Mouse (Mus musculus) limb, embryonic 12.5 days (tissue): Measurements from ENCODE around the gene Gm10382. TPM values are rescaled to one million over a fixed set of nuclear protein-coding genes. Genes with fewer than 3 reads are reported as not detected.
"Not testable (repeated sequence)": the region's sequence is repeated elsewhere in the genome, so short reads cannot be mapped to it uniquely, and the experiment has no call there.

Experiments
- ATAC-seq: fragments of 200-750 bp; cut with Nextera tagmentation; 2 replicates; pipeline ENCODE4 v1.8.0; 2017; ENCODE audit warnings: low read depth, moderate TSS enrichment; ENCODE audit not compliant: insufficient number of reproducible peaks, insufficient read depth, low FRiP score, low TSS enrichment
- H3K27ac ChIP-seq: fragments of 300-500 bp; sonication (generic); 2 replicates; pipeline ENCODE4 v1.5.1; 2016; ENCODE audit warnings: mild to moderate bottlenecking, moderate library complexity
- H3K27me3 ChIP-seq: fragments of 300-500 bp; sonication (generic); 2 replicates; pipeline ENCODE4 v1.6.1; 2016; ENCODE audit warnings: mild to moderate bottlenecking, moderate library complexity
- H3K36me3 ChIP-seq: fragments of 300-500 bp; sonication (generic); 2 replicates; pipeline ENCODE4 v1.6.1; 2016; ENCODE audit warnings: mild to moderate bottlenecking, moderate library complexity
- H3K4me1 ChIP-seq: fragments of 300-500 bp; sonication (generic); replicated peaks from 2 replicates; pipeline ENCODE4 v1.6.1; 2016
- H3K4me2 ChIP-seq: fragments of 300-500 bp; sonication (generic); 2 replicates; pipeline ENCODE4 v1.6.1; 2016; ENCODE audit warnings: mild to moderate bottlenecking, moderate library complexity
- H3K4me3 ChIP-seq: fragments of 300-500 bp; sonication (generic); replicated peaks from 2 replicates; pipeline ENCODE4 v1.5.1; 2016; ENCODE audit warnings: mild to moderate bottlenecking
- H3K9ac ChIP-seq: fragments of 300-500 bp; sonication (generic); replicated peaks from 2 replicates; pipeline ENCODE4 v1.6.1; 2016; ENCODE audit warnings: mild to moderate bottlenecking, moderate library complexity
- H3K9me3 ChIP-seq: fragments of 300-500 bp; sonication (generic); 2 replicates; pipeline ENCODE4 v1.6.1; 2016; ENCODE audit warnings: mild to moderate bottlenecking, moderate library complexity
- WGBS: fragments of 180-500 bp; shearing (Covaris S2); methylation state at CpG from one replicate; pipeline ENCODE4 v1.1.7; 2016; 5-methylcytosine and 5-hydroxymethylcytosine counted together
- polyA plus RNA-seq: library from polyadenylated mRNA; unstranded; fragments of >200 nt; fragmentation: Nextera tagmentation; extraction: Ambion mirVana; gene quantifications from 2 replicates; pipeline ENCODE4 v1.2.1, GENCODE M21; 2016

Gene Gm10382
- polyA plus RNA-seq, 1 experiment from 2014 or later = 0.39 TPM

DNA sequence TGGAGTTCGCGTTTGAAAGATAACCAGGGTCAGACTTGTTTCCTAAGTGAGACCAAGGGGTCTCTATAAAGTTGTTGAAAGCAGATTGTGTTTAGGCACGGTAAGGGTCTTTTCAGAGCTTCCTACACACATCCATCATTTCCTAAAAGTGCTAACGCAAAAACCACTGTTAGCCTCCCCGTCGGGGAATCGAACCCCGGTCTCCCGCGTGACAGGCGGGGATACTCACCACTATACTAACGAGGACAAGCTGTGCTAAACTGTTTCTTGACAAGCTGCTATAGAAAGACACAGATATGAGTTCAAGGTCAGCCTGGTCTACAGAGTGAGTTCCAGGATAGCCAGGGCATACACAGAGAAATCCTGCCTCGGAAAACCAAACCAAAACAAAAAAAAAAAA lies 19.7 kb downstream of the Gm10382 start:
- no peak overlapping the region for H3K27ac ChIP-seq
- peaks cover 17% of the 10 kb centered on the region for H3K4me1 ChIP-seq
- peak overlapping the region; percentile 31 for H3K4me3 ChIP-seq
- ATAC-seq = peak; percentile 52; the same call in 1 of the 2 replicates
- peaks cover 9% of the 10 kb centered on the region for H3K36me3 ChIP-seq
- under 1% methylated on average over 13 of the region's 13 CpGs for WGBS
- peak overlapping the region; percentile 41 for H3K4me2 ChIP-seq
- no peak overlapping the region for H3K9ac ChIP-seq
- no peaks in the 10 kb centered on the region for H3K9me3 ChIP-seq
- no peaks in the 10 kb centered on the region for H3K27me3 ChIP-seq

DNA sequence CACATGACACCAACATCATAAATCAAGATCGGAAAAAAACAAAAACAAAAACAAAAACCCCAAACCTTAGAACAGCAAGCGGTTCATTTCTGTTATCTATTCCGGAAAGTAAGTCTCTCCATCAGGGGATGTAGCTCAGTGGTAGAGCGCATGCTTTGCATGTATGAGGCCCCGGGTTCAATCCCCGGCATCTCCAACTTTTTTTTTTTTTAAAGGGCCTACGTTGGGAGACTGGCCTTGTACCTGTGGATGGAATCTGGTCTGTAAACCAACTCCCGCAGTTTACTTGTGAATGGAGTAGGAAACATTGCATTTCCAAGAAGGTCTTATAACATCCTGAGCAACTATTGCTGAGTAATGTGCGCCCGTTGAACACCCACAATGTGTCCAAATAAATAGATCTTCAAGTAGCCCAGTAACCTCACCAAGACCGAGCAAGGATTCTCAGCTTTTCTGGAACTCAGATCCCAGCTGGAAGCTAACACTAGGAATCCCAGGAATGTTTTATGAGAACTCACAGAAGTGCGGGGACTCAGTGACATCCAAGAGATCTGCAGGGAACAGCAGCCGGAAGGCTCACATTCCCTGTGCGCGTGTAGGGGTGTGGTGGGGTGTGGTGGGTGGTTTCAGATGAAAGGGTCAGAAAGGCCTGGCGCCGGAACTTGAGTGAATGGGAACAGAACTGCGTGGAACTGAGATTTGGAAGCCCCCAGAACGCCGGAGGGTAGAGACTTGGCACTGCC lies 20.4 kb downstream of the Gm10382 start:
- H3K4me1 ChIP-seq = peaks cover 17% of the 10 kb centered on the region
- no peak for ATAC-seq
- no peak overlapping the region; the same call in 1 of the 2 replicates for H3K9ac ChIP-seq
- no peaks in the 10 kb centered on the region for H3K27me3 ChIP-seq
- H3K4me3 ChIP-seq = peak overlapping the region; percentile 31
- H3K27ac ChIP-seq = no peak overlapping the region
- WGBS = 6% methylated on average over 20 of the region's 20 CpGs
- H3K36me3 ChIP-seq = peaks cover 15% of the 10 kb centered on the region
- no peaks in the 10 kb centered on the region for H3K9me3 ChIP-seq
- H3K4me2 ChIP-seq = peak overlapping the region; percentile 41

DNA sequence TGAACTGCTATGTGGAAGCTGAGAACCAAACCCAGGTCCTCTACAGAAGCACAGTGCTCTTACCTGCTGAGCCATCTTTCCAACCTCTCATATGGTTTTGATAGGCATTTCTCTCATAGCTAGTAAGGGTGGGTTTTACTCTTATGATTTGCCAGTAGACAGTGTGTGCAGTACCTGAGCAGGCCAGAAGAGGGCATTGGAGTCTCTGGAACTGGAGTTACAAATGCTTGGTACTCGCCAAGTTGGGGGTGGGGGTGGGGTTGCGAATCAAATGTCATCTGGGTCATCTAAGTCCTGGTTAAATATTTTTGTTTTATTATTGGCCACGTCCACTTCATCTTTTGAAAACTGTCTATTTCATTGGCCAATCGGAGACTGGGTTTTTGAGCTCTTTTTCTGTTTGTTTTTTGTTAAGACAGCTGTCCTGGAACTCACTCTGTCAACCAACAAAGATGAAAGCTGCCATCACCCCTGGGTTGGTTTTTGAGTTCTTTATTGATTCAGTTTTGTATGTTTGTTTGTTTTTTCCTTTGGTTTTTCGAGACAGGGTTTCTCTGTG lies 22.9 kb downstream of the Gm10382 start:
- no peak overlapping the region for H3K4me3 ChIP-seq
- no peak overlapping the region for H3K27ac ChIP-seq
- 55% methylated on average over 5 of the region's 5 CpGs for WGBS
- no peak for ATAC-seq
- H3K4me1 ChIP-seq = peaks cover 13% of the 10 kb centered on the region
- H3K4me2 ChIP-seq = no peak overlapping the region
- H3K36me3 ChIP-seq = peaks cover 40% of the 10 kb centered on the region
- no peaks in the 10 kb centered on the region for H3K9me3 ChIP-seq
- no peaks in the 10 kb centered on the region for H3K27me3 ChIP-seq
- no peak overlapping the region for H3K9ac ChIP-seq

DNA sequence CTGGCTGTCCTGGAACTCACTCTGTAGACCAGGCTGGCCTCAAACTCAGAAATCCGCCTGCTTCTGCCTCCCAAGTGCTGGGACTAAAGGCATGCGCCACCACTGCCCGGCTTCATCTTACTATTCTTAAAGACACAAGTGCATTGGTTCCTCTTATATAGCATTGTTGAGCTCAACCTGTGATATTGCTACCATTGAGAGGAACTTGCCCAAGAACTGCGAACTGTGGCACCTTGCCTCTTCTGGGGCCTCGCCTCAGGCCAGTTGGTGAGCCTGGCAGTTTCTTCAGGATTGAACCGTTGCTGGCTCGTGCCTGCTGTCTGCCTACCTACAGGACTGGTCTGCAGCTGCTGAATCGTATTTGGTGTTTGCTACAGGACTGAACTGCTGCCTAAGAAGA lies 23.4 kb downstream of the Gm10382 start:
- H3K4me3 ChIP-seq, H3K4me2 ChIP-seq, H3K9me3 ChIP-seq, H3K27me3 ChIP-seq, ATAC-seq, H3K27ac ChIP-seq, H3K4me1 ChIP-seq, H3K9ac ChIP-seq: not testable (repeated sequence)
- peaks cover 45% of the 10 kb centered on the region for H3K36me3 ChIP-seq
- 91% methylated on average over 8 of the region's 8 CpGs for WGBS

DNA sequence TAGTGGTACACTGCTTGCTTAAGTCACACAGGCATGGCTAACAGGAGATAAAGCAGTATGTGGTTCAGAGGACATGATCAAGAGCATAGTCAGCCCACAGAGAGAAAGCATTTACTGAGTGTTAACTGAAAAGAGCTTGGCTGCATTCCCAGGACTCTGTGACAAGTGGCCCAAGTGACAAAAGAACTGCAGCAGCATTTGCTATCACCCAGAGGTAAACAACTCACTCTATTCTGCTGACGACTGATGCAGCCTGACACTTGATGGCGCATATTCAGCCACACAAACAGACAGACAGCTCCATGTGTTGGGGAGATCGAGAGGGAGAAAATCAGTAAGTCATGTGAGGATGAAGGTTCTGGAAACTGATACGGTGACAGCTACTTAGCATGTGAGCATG lies 24.6 kb downstream of the Gm10382 start:
- no peak for ATAC-seq
- peaks cover 57% of the 10 kb centered on the region for H3K36me3 ChIP-seq
- peaks cover 8% of the 10 kb centered on the region; the same call in 1 of the 2 replicates for H3K4me1 ChIP-seq
- 90% methylated on average over 4 of the region's 4 CpGs for WGBS
- no peaks in the 10 kb centered on the region for H3K9me3 ChIP-seq
- no peak overlapping the region for H3K9ac ChIP-seq
- no peak overlapping the region for H3K4me3 ChIP-seq
- H3K27ac ChIP-seq = no peak overlapping the region
- H3K4me2 ChIP-seq = no peak overlapping the region
- H3K27me3 ChIP-seq = no peaks in the 10 kb centered on the region

DNA sequence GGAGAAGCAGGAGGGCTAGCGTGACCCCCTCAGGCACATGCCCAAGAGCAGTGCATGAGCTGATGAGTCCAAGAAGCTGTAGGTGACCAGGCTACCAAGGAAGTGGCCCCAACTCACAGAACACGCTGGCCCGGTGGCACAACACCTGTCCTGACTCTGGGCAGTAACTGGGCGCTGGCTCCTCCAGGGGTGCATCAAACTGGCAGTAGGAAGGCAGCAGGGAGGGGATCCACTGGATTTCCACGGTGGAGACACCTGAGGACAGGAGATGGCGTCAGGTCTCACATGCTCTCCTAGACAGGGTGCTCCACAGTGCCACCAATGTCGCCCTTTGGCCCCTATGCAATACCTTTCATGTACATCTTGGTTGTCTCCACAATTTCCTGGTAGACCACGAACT lies 27.1 kb downstream of the Gm10382 start:
- no peak overlapping the region for H3K4me2 ChIP-seq
- H3K9ac ChIP-seq = no peak overlapping the region
- H3K4me1 ChIP-seq = no peaks in the 10 kb centered on the region
- no peaks in the 10 kb centered on the region for H3K27me3 ChIP-seq
- no peak for ATAC-seq
- WGBS = 88% methylated on average over 8 of the region's 8 CpGs
- H3K4me3 ChIP-seq = no peak overlapping the region
- H3K27ac ChIP-seq = no peak overlapping the region
- peaks cover 81% of the 10 kb centered on the region for H3K36me3 ChIP-seq
- no peaks in the 10 kb centered on the region for H3K9me3 ChIP-seq

DNA sequence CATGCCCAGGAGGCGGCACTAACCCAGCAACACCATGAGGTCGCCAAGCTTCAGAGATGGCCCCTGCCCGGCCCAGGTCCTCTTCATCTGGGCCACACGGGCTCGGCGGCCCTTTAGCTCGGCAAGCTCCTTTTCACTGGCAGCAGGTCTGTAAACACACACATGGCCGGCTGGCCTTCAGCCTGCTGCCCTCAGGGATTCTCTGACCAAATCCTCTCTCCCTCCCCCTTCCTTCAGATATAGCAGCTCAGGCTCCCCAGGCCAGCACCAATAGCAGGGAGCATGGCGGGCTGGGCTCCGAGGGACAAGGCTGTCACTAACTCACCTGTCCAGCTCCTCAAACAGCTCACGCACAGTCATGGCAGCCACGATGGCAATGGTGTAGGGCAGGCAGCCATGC lies 29.5 kb downstream of the Gm10382 start:
- H3K27ac ChIP-seq = no peak overlapping the region
- no peaks in the 10 kb centered on the region for H3K9me3 ChIP-seq
- peaks cover 99% of the 10 kb centered on the region for H3K36me3 ChIP-seq
- H3K4me2 ChIP-seq = no peak overlapping the region
- WGBS = 90% methylated on average over 12 of the region's 12 CpGs
- ATAC-seq = no peak
- no peaks in the 10 kb centered on the region for H3K27me3 ChIP-seq
- no peaks in the 10 kb centered on the region for H3K4me1 ChIP-seq
- H3K9ac ChIP-seq = no peak overlapping the region
- H3K4me3 ChIP-seq = no peak overlapping the region

DNA sequence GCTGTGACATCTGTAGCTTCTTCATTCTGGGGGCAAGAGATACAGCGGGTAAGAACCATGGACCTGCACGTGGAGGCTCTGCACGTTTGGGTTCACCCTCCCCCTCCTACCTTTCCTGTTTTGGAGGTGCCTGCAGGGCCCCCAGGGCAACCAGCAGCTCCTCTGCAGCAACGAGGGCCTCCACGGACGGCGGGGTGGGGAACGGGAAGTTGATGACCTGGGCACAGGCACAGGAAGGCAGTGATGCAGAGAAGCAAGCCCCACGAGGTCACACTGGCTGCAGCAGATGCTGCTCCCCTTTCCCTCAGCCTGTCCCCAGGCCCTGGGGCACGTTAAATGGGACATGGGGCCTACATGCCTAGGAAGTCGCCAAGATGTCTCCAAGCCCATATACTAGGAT lies 30.0 kb downstream of the Gm10382 start:
- Histone ChIP-seq H3K36me3 (peaks cover 99% of the 10 kb centered on the region), H3K27me3 (no peaks in the 10 kb centered on the region), H3K27ac (no peak overlapping the region), H3K4me2 (no peak overlapping the region), H3K4me1 (no peaks in the 10 kb centered on the region), H3K4me3 (no peak overlapping the region), H3K9ac (no peak overlapping the region), H3K9me3 (no peaks in the 10 kb centered on the region)
- ATAC-seq = no peak
- WGBS = 83% methylated on average over 11 of the region's 11 CpGs

DNA sequence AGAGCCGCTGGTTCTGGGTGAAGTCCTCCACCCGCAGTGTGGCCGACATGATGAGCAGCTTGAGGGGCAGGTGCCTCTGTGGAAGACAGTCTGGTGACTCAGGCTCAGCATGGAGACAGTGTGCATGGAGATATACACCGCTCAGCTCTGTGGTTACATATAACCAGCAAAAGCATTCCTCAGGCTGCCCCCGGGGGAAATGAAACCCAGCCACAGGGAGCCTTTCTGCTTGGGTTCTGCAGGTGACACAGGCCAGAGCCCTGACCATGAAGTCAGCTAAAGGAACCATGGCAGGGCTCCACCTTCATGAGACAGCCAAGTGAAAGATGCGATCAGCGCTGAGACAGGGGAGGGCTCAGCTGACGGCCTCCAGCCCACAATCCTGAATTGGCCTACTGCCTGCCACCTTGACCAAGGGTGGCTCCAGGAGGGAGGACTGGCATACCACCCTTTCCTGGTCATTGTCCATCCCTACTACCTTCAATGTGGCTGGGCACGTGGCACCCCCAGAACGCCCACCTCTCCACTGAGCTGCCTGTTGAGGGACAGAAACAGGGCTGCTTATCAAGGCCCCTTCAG lies 36.7 kb downstream of the Gm10382 start:
- ATAC-seq = no peak
- H3K4me1 ChIP-seq = no peaks in the 10 kb centered on the region
- WGBS = 92% methylated on average over 10 of the region's 10 CpGs
- H3K9ac ChIP-seq = no peak overlapping the region
- no peak overlapping the region for H3K27ac ChIP-seq
- H3K27me3 ChIP-seq = no peaks in the 10 kb centered on the region
- no peak overlapping the region for H3K4me3 ChIP-seq
- H3K9me3 ChIP-seq = no peaks in the 10 kb centered on the region
- H3K4me2 ChIP-seq = no peak overlapping the region
- H3K36me3 ChIP-seq = peaks cover 100% of the 10 kb centered on the region

DNA sequence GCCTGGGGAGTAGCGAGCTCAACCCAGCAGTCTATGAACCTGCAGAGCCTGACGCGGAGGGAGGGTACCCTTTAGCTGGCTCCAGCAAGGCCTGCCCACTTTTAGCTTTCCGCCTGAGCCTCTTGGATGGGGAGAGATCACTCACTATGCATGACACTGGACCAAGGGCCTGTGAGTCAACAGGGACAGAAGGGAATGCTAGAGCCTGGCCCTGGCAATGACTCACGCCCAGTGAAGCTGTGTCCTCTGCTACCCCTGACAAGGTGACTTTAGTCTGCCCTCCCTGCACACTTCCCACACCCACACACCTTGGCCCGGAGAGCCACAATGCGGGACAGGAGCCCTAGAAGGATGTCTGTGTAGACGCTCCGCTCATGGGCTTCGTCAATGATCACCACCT lies 37.2 kb downstream of the Gm10382 start:
- no peaks in the 10 kb centered on the region for H3K27me3 ChIP-seq
- H3K36me3 ChIP-seq = peaks cover 100% of the 10 kb centered on the region
- ATAC-seq = no peak
- H3K9ac ChIP-seq = no peak overlapping the region
- 95% methylated on average over 10 of the region's 10 CpGs for WGBS
- H3K4me3 ChIP-seq = no peak overlapping the region
- no peak overlapping the region for H3K4me2 ChIP-seq
- H3K4me1 ChIP-seq = no peaks in the 10 kb centered on the region
- no peak overlapping the region for H3K27ac ChIP-seq
- H3K9me3 ChIP-seq = no peaks in the 10 kb centered on the region

DNA sequence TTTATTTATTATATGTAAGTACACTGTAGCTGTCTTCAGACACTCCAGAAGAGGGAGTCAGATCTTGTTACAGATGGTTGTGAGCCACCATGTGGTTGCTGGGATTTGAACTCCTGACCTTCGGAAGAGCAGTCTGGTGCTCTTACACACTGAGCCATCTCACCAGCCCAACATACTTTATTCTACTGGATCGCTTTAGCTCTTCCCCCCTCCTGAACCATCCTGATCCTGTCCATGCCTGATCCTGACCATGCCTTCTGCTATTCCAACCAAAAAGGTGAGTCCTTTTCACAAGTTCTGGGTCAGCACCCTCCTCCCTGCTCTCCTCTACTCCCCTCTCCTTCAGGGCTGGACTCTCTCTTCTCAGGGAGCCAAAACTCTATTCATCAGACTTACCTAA lies 43.2 kb downstream of the Gm10382 start:
- peaks cover 12% of the 10 kb centered on the region for H3K4me1 ChIP-seq
- H3K4me3 ChIP-seq = not testable (repeated sequence)

More for the DNA sequence above, 43.2 kb downstream of the Gm10382 start:
- not testable (repeated sequence) for H3K9me3 ChIP-seq, H3K27ac ChIP-seq, H3K27me3 ChIP-seq, ATAC-seq
- Histone ChIP-seq H3K4me2 (peak overlapping the region; percentile 97; the same call in 1 of the 2 replicates), H3K9ac (peak overlapping the region; percentile 89), H3K36me3 (peaks cover 45% of the 10 kb centered on the region)
- 87% methylated on average over 2 of the region's 2 CpGs for WGBS
